Mouse (Mus musculus) brain, embryonic 14.5 days (tissue): ENCODE measurements around the gene Olfr1426.

Source experiments
- CTCF ChIP-seq: fragments of 200-500 bp; IDR thresholded peaks from 2 replicates; pipeline ENCODE4 v1.5.1; 2012; ENCODE audit warnings: inconsistent platforms, mild to moderate bottlenecking, moderate library complexity, borderline replicate concordance; ENCODE audit not compliant: insufficient read depth, insufficient read length; ENCODE audit errors: extremely low read depth
- POLR2A ChIP-seq: fragments of 200-500 bp; IDR thresholded peaks from 2 replicates; pipeline ENCODE4 v1.6.1; 2012; ENCODE audit warnings: mild to moderate bottlenecking, inconsistent platforms, borderline replicate concordance; ENCODE audit not compliant: poor library complexity, insufficient read depth, insufficient read length, severe bottlenecking; ENCODE audit errors: extremely low read depth

DNA sequence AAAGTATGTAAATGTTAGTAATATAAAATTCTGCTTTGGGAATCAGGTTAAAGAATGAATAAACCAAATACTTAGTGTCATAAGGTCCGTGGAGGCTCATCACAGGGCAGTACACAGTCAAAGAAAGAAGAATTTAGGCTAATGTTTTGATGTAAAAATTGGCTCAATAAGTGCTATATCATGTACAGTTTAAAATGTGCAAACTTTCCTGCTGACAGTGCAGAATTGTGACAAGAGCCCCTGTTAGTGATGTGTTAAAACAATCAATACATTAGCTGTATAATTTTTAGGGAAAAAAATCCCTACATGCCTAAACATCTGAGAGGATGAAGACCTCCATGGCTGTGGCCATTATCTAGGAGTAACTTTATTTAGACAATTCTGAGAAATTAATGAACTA is 22.0 kb upstream of the Olfr1426 start:
- TF ChIP-seq CTCF (no peak), POLR2A (no peak)
